Mouse (Mus musculus): ENCODE data around the gene Ice1.
A peak's percentile ranks its signal among the peaks of the same experiment; 100 is the strongest.

DNA sequence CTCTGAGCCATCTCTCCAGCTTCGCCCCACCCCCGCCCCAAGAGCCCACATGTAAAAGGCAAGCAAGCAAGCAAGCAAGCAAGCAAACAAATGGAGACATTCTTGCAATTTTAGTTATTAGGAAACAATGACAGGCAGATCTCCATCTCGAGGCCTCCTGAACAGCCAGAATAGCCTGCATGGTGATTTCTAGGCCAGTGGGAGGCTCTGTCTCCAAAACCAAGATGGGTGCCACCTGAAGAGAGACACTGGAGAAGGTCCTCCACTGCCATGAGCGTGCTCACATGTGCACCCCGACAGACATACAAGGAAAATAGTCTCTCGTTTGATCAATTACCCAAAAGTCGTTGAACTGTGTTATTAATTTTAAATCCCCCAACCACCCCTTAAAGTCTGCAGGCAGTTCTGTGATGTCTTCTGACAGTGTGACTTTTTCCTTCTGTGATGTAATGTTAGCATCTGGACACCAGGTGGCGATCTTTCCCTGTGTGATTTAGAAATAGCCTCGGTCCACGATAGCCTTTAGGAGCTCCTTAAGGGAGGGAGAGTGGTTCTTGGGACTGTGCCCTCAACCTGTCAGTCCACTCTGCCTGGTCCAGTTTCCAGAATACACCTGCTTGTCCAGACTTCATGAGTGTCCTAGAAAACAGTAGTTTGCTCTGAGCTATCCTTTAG lies 6.1 kb upstream of the Ice1 start:
- TF ChIP-seq BHLHE40 (IDR thresholded peaks at IDR 0.05; ENCODE audit: borderline replicate concordance, low read depth, low read length) (no peak), CTCF (IDR thresholded peaks at IDR 0.05 in 2 of 3, conservative IDR thresholded peaks at IDR 0.05 in 1 of 3; ENCODE audit: control insufficient read depth in 1 of 3, insufficient read depth in 1 of 3, low read depth in 2 of 3, low read length in 3 of 3, poor library complexity in 1 of 3, severe bottlenecking in 1 of 3) (peak; percentile 55 to 87 (median 67)), GABPA (IDR thresholded peaks at IDR 0.05; ENCODE audit: low read depth, low read length) (no peak), KAT2A (conservative IDR thresholded peaks at IDR 0.05; ENCODE audit: low read depth, low read length) (no peak)

Measured in MEL (cell line).